Mouse (Mus musculus) heart, embryonic 14.5 days (tissue): ENCODE measurements around the gene Rai14. TPM values are rescaled to one million over a fixed set of nuclear protein-coding genes. Genes with fewer than 3 reads are reported as not detected.

Experiments
- ATAC-seq: fragments of 200-750 bp; cut with Nextera tagmentation; 2 replicates; pipeline ENCODE4 v1.8.0; 2017; ENCODE audit warnings: low read depth, moderate TSS enrichment; ENCODE audit not compliant: insufficient number of reproducible peaks, insufficient read depth, low FRiP score
- H3K27ac ChIP-seq, 2 experiments: fragments of 200-500 bp in 1 of 2; fragments of 300-500 bp in 1 of 2; sonication (generic) in 1 of 2; replicated peaks in 1 of 2; 2 replicates each; pipeline ENCODE4 v1.5.1; 2012 to 2014; ENCODE audit warnings: low read depth in 2 of 2, low read length in 2 of 2, control low read depth in 1 of 2, mild to moderate bottlenecking in 1 of 2, mixed read lengths in 1 of 2; ENCODE audit not compliant: control insufficient read depth in 1 of 2, insufficient read depth in 1 of 2
- H3K27me3 ChIP-seq: fragments of 300-500 bp; sonication (generic); 2 replicates; pipeline ENCODE4 v1.6.1; 2014; ENCODE audit warnings: mild to moderate bottlenecking, low read length, control low read depth; ENCODE audit not compliant: control insufficient read depth, insufficient read depth
- H3K36me3 ChIP-seq: fragments of 300-500 bp; sonication (generic); 2 replicates; pipeline ENCODE4 v1.6.1; 2014; ENCODE audit warnings: mild to moderate bottlenecking, control low read depth, low read length, mixed read lengths; ENCODE audit not compliant: control insufficient read depth, insufficient read depth
- H3K4me1 ChIP-seq, 2 experiments: fragments of 200-500 bp in 1 of 2; fragments of 300-500 bp in 1 of 2; sonication (generic) in 1 of 2; 2 replicates each; pipeline ENCODE4 v1.6.1; 2012 to 2014; ENCODE audit warnings: low read length in 2 of 2, control low read depth in 1 of 2, mixed read lengths in 1 of 2; ENCODE audit not compliant: control insufficient read depth in 2 of 2, insufficient read depth in 2 of 2
- H3K4me2 ChIP-seq: fragments of 300-500 bp; sonication (generic); 2 replicates; pipeline ENCODE4 v1.6.1; 2014; ENCODE audit warnings: mild to moderate bottlenecking, low read length
- H3K4me3 ChIP-seq, 2 experiments: fragments of 200-500 bp in 1 of 2; fragments of 300-500 bp in 1 of 2; sonication (generic) in 1 of 2; 2 replicates each; pipeline ENCODE4 v1.5.1; 2012 to 2014; ENCODE audit warnings: low read length in 2 of 2, mild to moderate bottlenecking in 2 of 2, control low read depth in 1 of 2, low read depth in 1 of 2, moderate library complexity in 1 of 2; ENCODE audit not compliant: control insufficient read depth in 1 of 2, insufficient read depth in 1 of 2
- H3K9ac ChIP-seq: fragments of 300-500 bp; sonication (generic); 2 replicates; pipeline ENCODE4 v1.6.1; 2014; ENCODE audit warnings: mild to moderate bottlenecking, low read length
- H3K9me3 ChIP-seq: fragments of 300-500 bp; sonication (generic); 2 replicates; pipeline ENCODE4 v1.6.1; 2016; ENCODE audit warnings: low read length, control low read depth; ENCODE audit not compliant: control insufficient read depth
- WGBS: fragments of 180-500 bp; shearing (Covaris S2); extraction: QIAGEN DNeasy Blood & Tissue Kit; methylation state at CpG from one replicate; pipeline ENCODE4 v1.1.7; 2014; 5-methylcytosine and 5-hydroxymethylcytosine counted together
- polyA plus RNA-seq: library from polyadenylated mRNA; unstranded; fragments of >200 nt; fragmentation: Nextera tagmentation; extraction: Ambion mirVana; gene quantifications from 2 replicates; pipeline ENCODE4 v1.2.1, GENCODE M21; 2014

The Rai14 gene
- polyA plus RNA-seq, 1 experiment from 2014 or later, result 12.9 TPM

DNA sequence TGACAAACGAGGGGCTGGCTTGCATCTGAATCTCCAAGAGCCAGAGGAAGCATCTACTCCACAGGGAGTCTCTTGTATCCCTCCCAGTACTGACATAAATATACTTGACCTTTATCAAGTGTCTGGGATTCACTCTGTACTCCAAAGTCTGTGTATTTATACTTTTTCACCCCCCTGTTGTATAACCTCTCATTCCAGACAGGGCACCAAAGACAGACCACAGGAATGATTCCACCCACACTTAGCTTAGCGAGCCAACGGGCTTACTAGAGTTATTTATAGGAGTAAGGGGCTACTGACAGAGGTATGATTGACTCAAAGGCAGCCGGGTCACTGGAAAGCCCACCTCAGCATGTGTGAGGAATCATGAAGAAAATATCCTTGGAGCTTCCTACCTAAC is 35.3 kb upstream of the Rai14 start:
- Histone ChIP-seq H3K27me3 (peaks cover 9% of the 10 kb centered on the region), H3K9me3 (no peaks in the 10 kb centered on the region), H3K9ac (no peak overlapping the region), H3K4me2 (no peak overlapping the region), H3K4me3 (no peak overlapping the region), H3K36me3 (no peaks in the 10 kb centered on the region), H3K27ac (no peak overlapping the region), H3K4me1 (no peaks in the 10 kb centered on the region)
- ATAC-seq, result no peak
- 47% methylated on average over 4 of the region's 4 CpGs for WGBS

DNA sequence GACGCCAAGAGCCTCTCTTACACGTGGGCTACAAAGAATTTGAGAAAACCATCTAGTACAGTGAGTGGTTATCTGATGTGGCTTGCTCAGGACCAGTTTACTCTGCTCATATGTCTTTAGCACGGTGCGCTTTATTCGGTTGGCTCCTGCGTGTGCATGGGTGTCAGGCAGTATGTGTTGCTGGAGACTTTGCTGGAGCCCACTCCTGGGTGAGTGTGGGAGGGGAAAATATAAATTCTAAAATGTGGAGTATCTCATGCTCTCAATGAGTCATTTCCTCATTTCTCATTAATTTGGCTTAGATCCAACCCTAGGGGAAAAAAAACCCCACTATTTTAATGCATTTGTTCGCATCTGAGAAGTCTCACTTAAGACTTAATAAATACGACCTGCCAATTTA is 33.2 kb upstream of the Rai14 start:
- H3K27ac ChIP-seq, result peak overlapping the region in 1 of 2 experiments; percentile 45; a peak in 2 of 4 replicates

DNA sequence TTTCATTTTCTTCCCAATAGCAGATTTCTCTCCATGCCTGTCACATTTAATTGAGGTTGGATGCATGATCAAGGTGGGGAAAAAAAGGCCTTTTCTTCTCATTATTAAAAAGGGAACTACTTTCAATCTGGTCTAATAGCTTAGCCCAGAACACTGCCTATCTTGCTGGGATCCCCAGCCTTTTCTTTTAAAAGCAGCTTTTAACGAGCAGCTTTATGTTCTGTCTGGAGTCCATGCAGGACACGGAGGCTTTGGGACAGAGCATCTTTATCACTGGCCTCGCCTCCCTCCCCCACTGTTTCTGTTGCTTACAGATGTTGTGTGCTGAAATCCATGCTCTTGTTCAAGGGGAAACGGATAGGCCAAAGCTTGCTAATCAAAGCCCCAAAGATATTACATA is 32.8 kb upstream of the Rai14 start:
- Histone ChIP-seq H3K27me3 (peaks cover 9% of the 10 kb centered on the region), H3K27ac (peak overlapping the region in 1 of 2 experiments; percentile 45; a peak in 2 of 4 replicates), H3K36me3 (no peaks in the 10 kb centered on the region), H3K9ac (no peak overlapping the region), H3K4me2 (no peak overlapping the region), H3K4me3 (no peak overlapping the region), H3K4me1 (no peaks in the 10 kb centered on the region), H3K9me3 (no peaks in the 10 kb centered on the region)
- no peak for ATAC-seq
- WGBS, result 38% methylated on average over 4 of the region's 4 CpGs

More for the DNA sequence above, 33.2 kb upstream of the Rai14 start:
- WGBS, result 64% methylated on average over 8 of the region's 8 CpGs
- Histone ChIP-seq H3K27me3 (peaks cover 9% of the 10 kb centered on the region), H3K4me2 (no peak overlapping the region), H3K4me1 (no peaks in the 10 kb centered on the region), H3K9ac (no peak overlapping the region), H3K4me3 (no peak overlapping the region), H3K9me3 (no peaks in the 10 kb centered on the region), H3K36me3 (no peaks in the 10 kb centered on the region)
- no peak for ATAC-seq

DNA sequence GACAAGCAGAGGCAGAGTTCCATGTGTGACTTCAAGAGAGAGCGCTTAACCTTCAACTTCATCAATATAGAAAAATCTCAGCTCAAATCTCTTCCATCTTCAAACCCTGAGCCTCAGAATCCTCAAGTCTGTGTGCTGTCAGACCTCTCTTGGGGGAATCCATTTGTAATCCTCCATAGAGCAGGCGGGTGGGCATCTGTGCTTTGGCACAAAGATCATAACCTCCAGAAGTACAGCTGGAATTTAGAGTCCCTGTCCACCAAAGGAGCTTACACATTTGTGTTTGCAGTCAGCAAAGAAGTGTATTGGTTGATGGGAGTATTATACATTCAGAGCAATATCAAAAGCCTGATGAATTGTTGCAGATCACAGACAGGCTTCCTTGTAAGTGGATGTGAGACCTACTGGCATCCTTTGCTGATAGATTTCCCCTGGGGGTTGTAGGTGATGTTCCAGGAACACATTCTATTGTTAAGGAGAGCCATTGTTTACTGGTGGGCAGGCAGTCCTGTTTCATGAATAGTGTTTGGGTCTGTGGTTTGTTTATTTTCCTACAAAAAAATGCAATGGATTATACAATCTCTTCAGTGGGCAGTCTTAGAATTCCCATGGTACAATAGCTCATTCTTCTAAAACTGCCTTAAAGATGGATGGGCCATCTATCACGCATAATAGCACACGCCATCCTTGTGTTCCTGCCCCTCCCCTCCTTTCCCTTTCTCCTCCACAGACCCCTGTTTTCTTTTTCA is 32.1 kb upstream of the Rai14 start:
- H3K9ac ChIP-seq, result no peak overlapping the region
- no peaks in the 10 kb centered on the region for H3K9me3 ChIP-seq
- H3K4me1 ChIP-seq, result no peaks in the 10 kb centered on the region
- 79% methylated on average over 4 of the region's 4 CpGs for WGBS
- H3K27me3 ChIP-seq, result peaks cover 9% of the 10 kb centered on the region
- H3K4me3 ChIP-seq, result no peak overlapping the region
- ATAC-seq, result no peak
- H3K36me3 ChIP-seq, result no peaks in the 10 kb centered on the region
- H3K27ac ChIP-seq, result no peak overlapping the region
- H3K4me2 ChIP-seq, result no peak overlapping the region

DNA sequence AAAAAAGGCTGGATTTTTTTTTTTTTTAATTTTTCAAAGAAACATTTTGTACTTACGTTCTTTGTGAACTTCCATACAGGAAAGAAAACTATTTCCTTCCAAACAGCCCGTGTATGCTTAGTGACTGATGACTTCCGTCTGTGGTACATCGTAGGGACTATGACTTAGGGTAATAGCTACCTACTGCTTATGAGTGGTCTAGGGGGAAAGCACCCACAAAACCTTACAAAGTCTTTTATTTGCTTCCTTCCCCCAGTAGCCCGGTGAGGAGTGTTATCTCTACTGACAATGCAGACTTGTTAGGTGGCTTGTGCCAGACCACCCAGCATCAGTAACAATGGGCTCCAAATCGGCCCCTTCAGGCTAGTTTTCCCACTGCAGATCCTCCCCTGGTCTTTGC is 28.0 kb upstream of the Rai14 start:
- peaks cover 5% of the 10 kb centered on the region; the same call in 1 of the 2 replicates for H3K27me3 ChIP-seq
- H3K9ac ChIP-seq, result no peak overlapping the region
- H3K4me2 ChIP-seq, result no peak overlapping the region
- H3K4me1 ChIP-seq, result peaks cover 2 to 5% of the 10 kb centered on the region in 2 experiments; a peak in 2 of 4 replicates
- no peak for ATAC-seq
- H3K4me3 ChIP-seq, result no peak overlapping the region
- no peaks in the 10 kb centered on the region for H3K9me3 ChIP-seq
- H3K27ac ChIP-seq, result no peak overlapping the region
- no peaks in the 10 kb centered on the region for H3K36me3 ChIP-seq
- 50% methylated on average over 6 of the region's 6 CpGs for WGBS

GRCm38 (mm10) chr15:10739279-10739678 is 24.9 kb upstream of the Rai14 start:
- 52% methylated on average over 1 of the region's 1 CpGs for WGBS
- no peak for ATAC-seq
- no peak overlapping the region for H3K27ac ChIP-seq

GRCm38 (mm10) chr15:10738354-10739142 is 24.1 kb upstream of the Rai14 start:
- Histone ChIP-seq H3K9me3 (no peaks in the 10 kb centered on the region), H3K4me3 (no peak overlapping the region), H3K4me1 (peaks cover 2 to 9% of the 10 kb centered on the region in 2 experiments; a peak in 2 of 4 replicates), H3K27me3 (peaks cover 8% of the 10 kb centered on the region; the same call in 1 of the 2 replicates), H3K36me3 (no peaks in the 10 kb centered on the region), H3K27ac (no peak overlapping the region), H3K4me2 (no peak overlapping the region), H3K9ac (no peak overlapping the region)
- ATAC-seq, result no peak
- 44% methylated on average over 6 of the region's 6 CpGs for WGBS

More at GRCm38 (mm10) chr15:10739279-10739678, 24.9 kb upstream of the Rai14 start:
- H3K4me2 ChIP-seq, result no peak overlapping the region
- H3K9ac ChIP-seq, result no peak overlapping the region
- no peak overlapping the region for H3K4me3 ChIP-seq
- peaks cover 2 to 9% of the 10 kb centered on the region in 2 experiments; a peak in 2 of 4 replicates for H3K4me1 ChIP-seq
- H3K9me3 ChIP-seq, result no peaks in the 10 kb centered on the region
- no peaks in the 10 kb centered on the region for H3K36me3 ChIP-seq
- peaks cover 8% of the 10 kb centered on the region; the same call in 1 of the 2 replicates for H3K27me3 ChIP-seq
